Mouse (Mus musculus) C2C12 (cell line): ENCODE data around the gene Echdc2. TPM values are rescaled to one million over a fixed set of nuclear protein-coding genes. Genes with fewer than 3 reads are reported as not detected.
"Not testable (repeated sequence)": the region's sequence is repeated elsewhere in the genome, so short reads cannot be mapped to it uniquely, and the experiment has no call there.

ENCODE experiments used
- H3K27me3 ChIP-seq: one replicate; pipeline ENCODE4 v1.6.1; 2011; ENCODE audit not compliant: control insufficient read depth, insufficient read depth, insufficient read length
- H3K36me3 ChIP-seq: one replicate; pipeline ENCODE4 v1.6.1; 2011; ENCODE audit not compliant: control insufficient read depth, insufficient read depth
- H3K4me3 ChIP-seq: one replicate; pipeline ENCODE4 v1.5.1; 2011; ENCODE audit warnings: mild to moderate bottlenecking, control low read depth; ENCODE audit not compliant: poor library complexity, insufficient read depth, severe bottlenecking
- H3K79me2 ChIP-seq: one replicate; pipeline ENCODE4 v1.6.1; 2011; ENCODE audit not compliant: control insufficient read depth, insufficient read depth
- H3K79me3 ChIP-seq: one replicate; pipeline ENCODE4 v1.6.1; 2011; ENCODE audit warnings: low read depth, control low read depth
- H3ac ChIP-seq: one replicate; pipeline ENCODE3; 2011; ENCODE audit warnings: low read depth; ENCODE audit not compliant: control insufficient read depth, insufficient read length
- CEBPB ChIP-seq: IDR thresholded peaks from one replicate; pipeline ENCODE4 v1.6.1; 2011; ENCODE audit warnings: low read depth, mild to moderate bottlenecking, control low read depth, moderate library complexity
- CTCF ChIP-seq: IDR thresholded peaks from one replicate; pipeline ENCODE4 v1.5.1; 2011; ENCODE audit not compliant: control insufficient read depth, insufficient read depth, insufficient read length
- FOSL1 ChIP-seq: IDR thresholded peaks from one replicate; pipeline ENCODE4 v1.8.0; 2011; ENCODE audit warnings: mild to moderate bottlenecking, low read length; ENCODE audit not compliant: poor library complexity, insufficient read depth, severe bottlenecking
- MAX ChIP-seq: IDR thresholded peaks from one replicate; pipeline ENCODE4 v1.6.1; 2011; ENCODE audit warnings: mild to moderate bottlenecking, control low read depth
- MYOD1 ChIP-seq: IDR thresholded peaks from one replicate; pipeline ENCODE4 v1.6.1; 2011; ENCODE audit warnings: low read depth; ENCODE audit not compliant: control insufficient read depth, insufficient read length
- MYOG ChIP-seq: IDR thresholded peaks from one replicate; pipeline ENCODE4 v1.6.1; 2011; ENCODE audit not compliant: control insufficient read depth, insufficient read length; ENCODE audit errors: extremely low read depth
- USF1 ChIP-seq: IDR thresholded peaks from one replicate; pipeline ENCODE4 v1.6.1; 2011; ENCODE audit warnings: low read depth, mild to moderate bottlenecking, control low read depth, moderate library complexity
- polyA plus RNA-seq: library from polyadenylated mRNA; unstranded; fragments of >200 nt; fragmentation: generic; extraction: Trizol; gene quantifications from one replicate; pipeline ENCODE4 v1.2.1, GENCODE M21; 2012; ENCODE audit warnings: missing spikeins

Echdc2 gene
- polyA plus RNA-seq, 1 experiment = 14.1 TPM

GRCm38 (mm10) chr4:108144880-108145279, 20.4 kb upstream of the Echdc2 start, which contains the start of gene Scp2:
Scp2 (minus strand) TSS chr4:108144998.
- Histone ChIP-seq H3K36me3 (no peaks in the 10 kb centered on the region), H3K79me3 (no peaks in the 10 kb centered on the region), H3K27me3 (no peaks in the 10 kb centered on the region), H3K4me3 (no peak within 1 kb of the TSS), H3ac (no peak within 1 kb of the TSS), H3K79me2 (no peaks in the 10 kb centered on the region)
- TF ChIP-seq CTCF (no peak), CEBPB (no peak), MAX (no peak), FOSL1 (no peak), MYOD1 (no peak), USF1 (no peak), MYOG (no peak)

DNA sequence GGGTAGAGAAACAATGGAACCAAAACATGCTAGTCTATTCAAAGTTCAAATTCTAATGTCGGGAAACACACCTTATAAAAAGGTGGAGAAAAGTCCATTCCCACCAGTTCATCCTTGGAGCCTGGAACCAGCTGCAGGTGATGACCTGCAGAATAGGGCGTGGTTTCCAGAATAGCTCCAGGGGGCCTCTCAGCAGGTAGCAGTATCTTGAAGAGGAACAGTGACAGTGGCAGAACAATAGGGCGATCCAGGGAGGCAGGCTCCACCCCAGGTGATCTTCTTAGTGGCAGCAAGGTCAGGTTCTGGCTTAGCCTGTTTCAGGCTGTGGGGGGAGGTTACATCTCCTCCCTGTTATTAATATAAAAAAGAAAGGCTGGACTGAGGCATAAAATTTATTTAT, 19.7 kb upstream of the Echdc2 start:
- H3K79me3 ChIP-seq, H3ac ChIP-seq, H3K36me3 ChIP-seq, H3K79me2 ChIP-seq, H3K4me3 ChIP-seq, H3K27me3 ChIP-seq: not testable (repeated sequence)

DNA sequence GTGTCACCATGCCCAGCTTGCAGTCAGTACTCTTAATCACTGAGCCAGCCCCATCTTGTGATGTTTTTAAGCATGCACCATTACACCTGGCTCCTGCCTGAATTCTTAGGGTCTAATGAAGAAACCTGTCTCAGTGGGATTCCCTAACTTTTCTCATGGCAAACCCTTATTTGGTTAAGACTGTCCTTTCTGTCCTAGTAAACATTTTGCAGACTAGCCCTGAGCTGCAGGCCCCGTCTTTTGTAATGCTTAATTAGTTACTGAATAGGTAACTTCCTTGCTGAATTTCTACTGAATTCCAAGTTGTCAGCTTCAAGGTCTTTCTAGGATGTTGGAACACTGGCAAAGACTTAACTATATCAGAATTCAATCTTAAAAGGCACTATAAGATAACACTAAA, 10.1 kb upstream of the Echdc2 start:
- not testable (repeated sequence) for H3K27me3 ChIP-seq, H3ac ChIP-seq, H3K79me3 ChIP-seq, H3K79me2 ChIP-seq, H3K36me3 ChIP-seq, H3K4me3 ChIP-seq

GRCm38 (mm10) chr4:108161936-108162335, 3.3 kb upstream of the Echdc2 start:
- TF ChIP-seq FOSL1 = no peak
- TF ChIP-seq MYOD1 = no peak
- TF ChIP-seq MAX = no peak
- TF ChIP-seq CTCF = no peak
- no peak for TF ChIP-seq MYOG
- no peak for TF ChIP-seq USF1
- TF ChIP-seq CEBPB = no peak
- H3K27me3 ChIP-seq = no peaks in the 10 kb centered on the region
- no peaks in the 10 kb centered on the region for H3K79me3 ChIP-seq
- no peaks in the 10 kb centered on the region for H3K79me2 ChIP-seq
- no peak overlapping the region for H3ac ChIP-seq
- H3K36me3 ChIP-seq = no peaks in the 10 kb centered on the region
- no peak overlapping the region for H3K4me3 ChIP-seq

- Histone ChIP-seq H3ac (no peak overlapping the region), H3K27me3 (no peaks in the 10 kb centered on the region), H3K79me2 (no peaks in the 10 kb centered on the region), H3K79me3 (no peaks in the 10 kb centered on the region), H3K36me3 (no peaks in the 10 kb centered on the region), H3K4me3 (no peak overlapping the region)
- TF ChIP-seq CEBPB (no peak), MYOG (no peak), USF1 (no peak), CTCF (no peak), MYOD1 (no peak), MAX (no peak), FOSL1 (no peak)
Observed at GRCm38 (mm10) chr4:108163291-108163690, 1.9 kb upstream of the Echdc2 start.

DNA sequence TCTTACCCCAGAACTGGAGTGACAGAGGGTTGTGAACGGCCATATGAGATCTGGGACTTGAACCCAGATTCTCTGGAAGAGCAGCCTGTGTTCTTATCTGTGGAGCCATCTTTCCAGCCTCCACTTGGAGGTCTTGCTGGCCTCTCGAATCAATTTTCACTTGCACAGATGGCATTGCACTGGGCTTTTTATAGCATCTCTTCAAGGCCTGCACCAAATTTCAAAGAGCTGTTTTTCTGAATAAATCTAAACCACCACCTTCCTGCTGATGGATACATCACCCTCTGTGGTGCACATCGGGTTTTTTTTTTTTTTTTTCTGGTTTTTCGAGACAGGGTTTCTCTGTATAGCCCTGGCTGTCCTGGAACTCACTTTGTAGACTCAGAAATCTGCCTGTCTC, 1.6 kb downstream of the Echdc2 start:
- no peaks in the 10 kb centered on the region for H3K27me3 ChIP-seq
- no peaks in the 10 kb centered on the region for H3K79me2 ChIP-seq
- no peak overlapping the region for H3K4me3 ChIP-seq
- TF ChIP-seq MAX = no peak
- no peak for TF ChIP-seq MYOD1
- no peak for TF ChIP-seq CTCF
- no peak for TF ChIP-seq FOSL1
- no peak for TF ChIP-seq USF1
- no peak for TF ChIP-seq CEBPB
- no peak for TF ChIP-seq MYOG
- H3K79me3 ChIP-seq = no peaks in the 10 kb centered on the region
- peaks cover 4% of the 10 kb centered on the region for H3K36me3 ChIP-seq
- no peak overlapping the region for H3ac ChIP-seq

- Histone ChIP-seq H3K27me3 (no peaks in the 10 kb centered on the region), H3K79me2 (no peaks in the 10 kb centered on the region), H3K79me3 (no peaks in the 10 kb centered on the region), H3K4me3 (no peak overlapping the region), H3K36me3 (peaks cover 4% of the 10 kb centered on the region), H3ac (no peak overlapping the region)
- no peak for TF ChIP-seq MAX
- TF ChIP-seq FOSL1 = no peak
- no peak for TF ChIP-seq MYOG
- TF ChIP-seq USF1 = no peak
- TF ChIP-seq CTCF = no peak
- no peak for TF ChIP-seq CEBPB
- no peak for TF ChIP-seq MYOD1
Observed at GRCm38 (mm10) chr4:108168056-108168455, 2.8 kb downstream of the Echdc2 start.
